Mouse (Mus musculus) ES-Bruce4 (cell line): ENCODE data around the gene Gm10230.
"Not testable (repeated sequence)": the region's sequence is repeated elsewhere in the genome, so short reads cannot be mapped to it uniquely, and the experiment has no call there.

ENCODE experiments used
- EP300 ChIP-seq: IDR thresholded peaks from 2 replicates; pipeline ENCODE4 v1.6.1; 2011; ENCODE audit warnings: low read depth, low read length; ENCODE audit not compliant: insufficient read depth
- POLR2A ChIP-seq: IDR thresholded peaks from one replicate; pipeline ENCODE4 v1.8.1; 2011; ENCODE audit warnings: low read length; ENCODE audit not compliant: insufficient read depth

GRCm38 (mm10) chrX:27494782-27495181, at the start of gene Gm10230:
- TF ChIP-seq POLR2A, EP300: not testable (repeated sequence)
